Mouse (Mus musculus) embryonic facial prominence, embryonic 14.5 days (tissue): ENCODE results near the gene Camta1. TPM values are rescaled to one million over a fixed set of nuclear protein-coding genes. Genes with fewer than 3 reads are reported as not detected.

ENCODE experiments used
- ATAC-seq: fragments of 200-750 bp; cut with Nextera tagmentation; 2 replicates; pipeline ENCODE4 v1.8.0; 2017; ENCODE audit warnings: low read depth, moderate number of reproducible peaks, moderate TSS enrichment
- DNase-seq: peaks from one replicate; pipeline ENCODE4 v3.0.0-alpha.2; 2015; ENCODE audit warnings: low spot score
- H3K27ac ChIP-seq: fragments of 300-500 bp; sonication (generic); replicated peaks from 2 replicates; pipeline ENCODE4 v1.5.1; 2014; ENCODE audit warnings: low read depth, mild to moderate bottlenecking, low read length, moderate library complexity
- H3K27me3 ChIP-seq: fragments of 300-500 bp; sonication (generic); replicated peaks from 2 replicates; pipeline ENCODE4 v1.6.1; 2014; ENCODE audit warnings: low read length; ENCODE audit not compliant: control insufficient read depth, insufficient read depth
- H3K36me3 ChIP-seq: fragments of 300-500 bp; sonication (generic); 2 replicates; pipeline ENCODE4 v1.6.1; 2014; ENCODE audit warnings: low read length, mixed read lengths; ENCODE audit not compliant: control insufficient read depth, insufficient read depth
- H3K4me1 ChIP-seq: fragments of 300-500 bp; sonication (generic); 2 replicates; pipeline ENCODE4 v1.6.1; 2014; ENCODE audit warnings: antibody characterized with exemption, low read length; ENCODE audit not compliant: control insufficient read depth, insufficient read depth
- H3K4me2 ChIP-seq: fragments of 300-500 bp; sonication (generic); 2 replicates; pipeline ENCODE4 v1.6.1; 2014; ENCODE audit warnings: low read depth, mild to moderate bottlenecking, low read length, moderate library complexity, mixed read lengths
- H3K4me3 ChIP-seq: fragments of 300-500 bp; sonication (generic); 2 replicates; pipeline ENCODE4 v1.5.1; 2014; ENCODE audit warnings: low read depth, mild to moderate bottlenecking, low read length
- H3K9ac ChIP-seq: fragments of 300-500 bp; sonication (generic); 2 replicates; pipeline ENCODE4 v1.6.1; 2014; ENCODE audit warnings: low read depth, mild to moderate bottlenecking, low read length, moderate library complexity, mixed read lengths
- H3K9me3 ChIP-seq: fragments of 300-500 bp; sonication (generic); 2 replicates; pipeline ENCODE4 v1.6.1; 2016; ENCODE audit warnings: low read length; ENCODE audit not compliant: control insufficient read depth
- WGBS: fragments of 180-500 bp; shearing (Covaris S2); extraction: QIAGEN DNeasy Blood & Tissue Kit; methylation state at CpG from one replicate; pipeline ENCODE4 v1.1.7; 2014; 5-methylcytosine and 5-hydroxymethylcytosine counted together
- polyA plus RNA-seq: library from polyadenylated mRNA; unstranded; fragments of >200 nt; fragmentation: Nextera tagmentation; extraction: Ambion mirVana; gene quantifications from 2 replicates; pipeline ENCODE4 v1.2.1, GENCODE M21; 2014

Camta1 gene
- polyA plus RNA-seq, 1 experiment from 2014 or later, result 77.3 TPM

DNA sequence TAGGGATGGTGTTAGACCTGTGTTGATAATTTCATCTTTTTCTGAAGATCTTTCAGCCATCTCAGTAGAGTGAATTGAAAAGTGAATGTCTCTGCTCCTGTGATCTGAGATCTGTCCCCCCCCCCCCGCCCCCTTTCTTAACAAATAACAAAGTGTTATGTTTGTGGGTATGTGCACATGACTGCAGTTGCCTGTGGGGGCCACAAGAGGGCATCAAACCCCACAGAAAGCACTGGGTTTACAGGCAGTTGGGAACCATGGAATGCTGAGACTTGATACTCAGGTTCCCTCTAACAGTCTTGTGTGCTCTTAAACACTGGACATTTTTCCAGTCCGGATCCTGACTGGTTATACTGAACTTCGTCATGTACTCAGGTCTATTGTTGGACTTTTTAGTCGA, 350.6 kb downstream of the Camta1 start:
- ATAC-seq, result no peak

DNA sequence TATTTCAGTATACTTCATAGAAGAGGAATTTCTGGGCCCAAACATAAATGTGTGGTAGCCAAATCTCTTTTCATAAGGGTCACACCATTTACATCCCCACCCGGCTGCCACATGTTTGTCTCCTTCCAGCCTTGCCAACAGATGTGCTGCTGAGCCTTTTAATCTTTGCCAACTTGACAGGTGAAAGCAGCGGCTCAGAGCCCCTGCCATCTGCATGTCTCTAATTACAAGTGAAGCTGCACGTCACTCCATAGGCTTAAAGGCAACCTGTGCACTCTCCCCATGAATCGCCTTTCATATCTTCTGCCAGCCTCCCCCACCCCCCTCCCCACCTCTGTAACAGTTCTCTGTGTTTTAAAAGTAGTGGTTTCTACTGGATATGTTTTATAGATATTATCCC, 351.3 kb downstream of the Camta1 start:
- H3K9ac ChIP-seq, result no peak overlapping the region
- no peaks in the 10 kb centered on the region for H3K36me3 ChIP-seq
- H3K27ac ChIP-seq, result no peak overlapping the region
- 42% methylated on average over 4 of the region's 4 CpGs for WGBS
- peak; percentile 77 for DNase-seq
- peak; percentile 44; the same call in 1 of the 2 replicates for ATAC-seq
- H3K4me1 ChIP-seq, result no peaks in the 10 kb centered on the region
- no peak overlapping the region for H3K4me3 ChIP-seq
- no peak overlapping the region for H3K4me2 ChIP-seq
- no peaks in the 10 kb centered on the region for H3K27me3 ChIP-seq
- peaks cover 6% of the 10 kb centered on the region; the same call in 1 of the 2 replicates for H3K9me3 ChIP-seq

More for the DNA sequence above, 350.6 kb downstream of the Camta1 start:
- 85% methylated on average over 4 of the region's 4 CpGs for WGBS
- no peak overlapping the region for H3K9ac ChIP-seq
- no peaks in the 10 kb centered on the region for H3K4me1 ChIP-seq
- peaks cover 6% of the 10 kb centered on the region; the same call in 1 of the 2 replicates for H3K9me3 ChIP-seq
- H3K4me2 ChIP-seq, result no peak overlapping the region
- H3K4me3 ChIP-seq, result no peak overlapping the region
- H3K36me3 ChIP-seq, result no peaks in the 10 kb centered on the region
- no peak for DNase-seq
- H3K27ac ChIP-seq, result no peak overlapping the region
- no peaks in the 10 kb centered on the region for H3K27me3 ChIP-seq

DNA sequence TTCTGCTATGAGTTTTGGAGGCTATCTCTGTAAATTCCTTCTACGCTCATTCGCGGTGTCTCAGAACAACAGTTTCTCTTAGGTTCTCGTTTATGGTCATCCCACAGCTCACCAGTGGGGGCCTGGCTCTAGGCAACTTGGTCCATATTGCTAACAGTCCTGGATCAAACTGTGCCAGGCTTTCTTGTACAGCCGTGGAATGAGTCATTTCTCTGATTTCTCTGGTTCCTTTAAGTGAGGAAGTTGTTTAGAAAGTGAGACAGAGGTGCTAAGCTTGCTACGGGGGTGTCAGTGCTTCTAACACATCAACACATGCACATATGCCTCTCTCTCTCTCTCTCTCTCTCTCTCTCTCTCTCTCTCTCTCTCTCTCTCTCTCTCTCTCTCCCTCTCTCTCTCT, 355.0 kb downstream of the Camta1 start:
- DNase-seq (no peak), ATAC-seq (no peak)
- WGBS, result 64% methylated on average over 6 of the region's 6 CpGs
- no peaks in the 10 kb centered on the region for H3K36me3 ChIP-seq
- H3K9ac ChIP-seq, result no peak overlapping the region
- no peaks in the 10 kb centered on the region for H3K27me3 ChIP-seq
- peaks cover 8% of the 10 kb centered on the region; the same call in 1 of the 2 replicates for H3K9me3 ChIP-seq
- H3K4me1 ChIP-seq, result no peaks in the 10 kb centered on the region
- no peak overlapping the region for H3K4me2 ChIP-seq
- H3K27ac ChIP-seq, result no peak overlapping the region
- no peak overlapping the region for H3K4me3 ChIP-seq

- Histone ChIP-seq H3K4me2 (no peak overlapping the region), H3K9me3 (peaks cover 6% of the 10 kb centered on the region; the same call in 1 of the 2 replicates), H3K27ac (no peak overlapping the region), H3K4me3 (no peak overlapping the region), H3K4me1 (no peaks in the 10 kb centered on the region), H3K36me3 (no peaks in the 10 kb centered on the region), H3K9ac (no peak overlapping the region), H3K27me3 (no peaks in the 10 kb centered on the region)
- WGBS, result 76% methylated on average over 5 of the region's 5 CpGs
- DNase-seq (no peak), ATAC-seq (no peak)
Observed at GRCm38 (mm10) chr4:151498481-151499276, 363.0 kb downstream of the Camta1 start.

DNA sequence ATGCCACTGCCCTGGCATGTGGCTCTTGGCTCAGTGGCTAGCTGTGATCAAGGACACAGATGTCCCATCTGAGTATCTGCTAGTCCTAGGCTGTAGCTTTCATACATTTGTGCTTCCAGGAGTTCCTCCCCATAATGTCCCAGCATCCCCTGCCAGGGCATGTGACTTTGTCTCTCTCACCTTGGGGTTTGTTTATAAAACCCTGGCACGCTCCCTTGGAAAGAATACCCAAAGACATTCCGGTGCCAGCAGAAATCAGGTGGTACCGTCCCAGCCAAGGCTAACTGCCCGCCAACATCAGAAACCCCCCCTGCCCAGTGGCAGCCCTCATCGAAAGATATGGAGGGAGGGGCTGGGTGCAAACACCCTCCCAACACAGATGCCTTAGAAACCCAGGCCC, 365.1 kb downstream of the Camta1 start:
- no peaks in the 10 kb centered on the region for H3K27me3 ChIP-seq
- H3K4me2 ChIP-seq, result no peak overlapping the region
- H3K4me3 ChIP-seq, result no peak overlapping the region
- DNase-seq, result no peak
- H3K4me1 ChIP-seq, result no peaks in the 10 kb centered on the region
- no peak overlapping the region for H3K27ac ChIP-seq
- H3K36me3 ChIP-seq, result no peaks in the 10 kb centered on the region
- no peak for ATAC-seq
- peaks cover 6% of the 10 kb centered on the region; the same call in 1 of the 2 replicates for H3K9me3 ChIP-seq
- no peak overlapping the region for H3K9ac ChIP-seq
- 86% methylated on average over 5 of the region's 5 CpGs for WGBS

GRCm38 (mm10) chr4:151495276-151495882, 366.3 kb downstream of the Camta1 start:
- Histone ChIP-seq H3K36me3 (no peaks in the 10 kb centered on the region), H3K27me3 (no peaks in the 10 kb centered on the region), H3K27ac (no peak overlapping the region), H3K9ac (no peak overlapping the region), H3K4me1 (no peaks in the 10 kb centered on the region), H3K4me2 (no peak overlapping the region), H3K4me3 (no peak overlapping the region), H3K9me3 (peaks cover 6% of the 10 kb centered on the region; the same call in 1 of the 2 replicates)
- DNase-seq, result no peak
- no peak for ATAC-seq
- WGBS, result 55% methylated on average over 11 of the region's 11 CpGs

- no peak for DNase-seq
- Histone ChIP-seq H3K27me3 (no peaks in the 10 kb centered on the region), H3K36me3 (no peaks in the 10 kb centered on the region), H3K4me2 (no peak overlapping the region), H3K9me3 (no peaks in the 10 kb centered on the region), H3K4me1 (no peaks in the 10 kb centered on the region), H3K4me3 (no peak overlapping the region), H3K27ac (no peak overlapping the region), H3K9ac (no peak overlapping the region)
- no peak for ATAC-seq
- WGBS, result 83% methylated on average over 10 of the region's 10 CpGs
Observed at GRCm38 (mm10) chr4:151492786-151493185, 368.9 kb downstream of the Camta1 start.

- DNase-seq (no peak), ATAC-seq (0 out of 2 replicates have a peak, but pooled peaks have one; percentile 30)
- H3K4me2 ChIP-seq, result no peak overlapping the region
- no peak overlapping the region for H3K4me3 ChIP-seq
- H3K9me3 ChIP-seq, result 0 out of 2 replicates have a peak, but pooled peaks cover 4% of the 10 kb centered on the region
- H3K27me3 ChIP-seq, result peaks cover 14% of the 10 kb centered on the region
- H3K27ac ChIP-seq, result no peak overlapping the region
- WGBS, result 59% methylated on average over 8 of the region's 8 CpGs
- no peaks in the 10 kb centered on the region for H3K4me1 ChIP-seq
- no peak overlapping the region for H3K9ac ChIP-seq
- H3K36me3 ChIP-seq, result no peaks in the 10 kb centered on the region
Observed at GRCm38 (mm10) chr4:151483977-151484313, 377.7 kb downstream of the Camta1 start.
